Mouse (Mus musculus) lung, adult 2 months (tissue): ENCODE measurements at regions not wholly inside any gene's neighbourhood (a gene's known extent, or its start where the extent isn't known, plus 50 kb on each side); places are given as distances from the start of the nearest gene placed in this dataset.

Experiments
- CTCF ChIP-seq: fragments of 200-500 bp; IDR thresholded peaks from 2 replicates; pipeline ENCODE4 v1.5.1; 2011; ENCODE audit warnings: mild to moderate bottlenecking, low read length, control low read depth; ENCODE audit not compliant: insufficient read depth
- POLR2A ChIP-seq: fragments of 200-500 bp; IDR thresholded peaks from 2 replicates; pipeline ENCODE4 v1.6.1; 2011; ENCODE audit warnings: low read depth, mild to moderate bottlenecking, control low read depth, low read length, borderline replicate concordance; ENCODE audit errors: extremely low read depth

DNA sequence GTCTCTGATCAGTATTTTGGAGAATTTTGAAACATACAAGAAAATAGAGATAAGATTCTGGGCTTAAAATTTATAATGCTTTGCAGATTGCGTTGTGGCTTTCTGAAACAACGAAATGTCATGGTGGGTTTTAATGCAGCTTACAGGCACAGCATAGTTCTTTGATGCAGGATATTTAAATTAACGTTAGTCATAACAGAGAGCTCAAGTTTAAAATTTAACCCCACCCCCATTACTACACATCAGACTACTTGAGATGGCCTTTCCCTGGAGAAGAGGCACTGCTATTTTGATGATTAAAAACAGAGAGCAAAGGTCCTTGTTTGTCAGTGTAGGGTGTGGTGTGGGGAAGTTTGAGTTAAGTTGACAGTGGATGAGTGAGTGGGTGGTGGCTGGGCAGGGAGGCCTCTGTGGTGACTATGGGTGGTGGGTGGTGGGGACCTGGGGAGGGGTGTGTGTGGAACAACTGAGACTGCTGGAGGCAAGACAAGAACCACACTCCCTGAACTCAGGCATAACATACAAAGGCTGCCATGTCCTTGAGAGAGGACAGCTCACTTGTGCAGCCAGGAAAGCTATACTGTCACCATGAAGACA, 283.9 kb downstream of the Cetn3 start:
- TF ChIP-seq CTCF (no peak), POLR2A (no peak)
